Comparison of ENCODE assay signal across 9 mouse cellular contexts in the genomic region with DNA sequence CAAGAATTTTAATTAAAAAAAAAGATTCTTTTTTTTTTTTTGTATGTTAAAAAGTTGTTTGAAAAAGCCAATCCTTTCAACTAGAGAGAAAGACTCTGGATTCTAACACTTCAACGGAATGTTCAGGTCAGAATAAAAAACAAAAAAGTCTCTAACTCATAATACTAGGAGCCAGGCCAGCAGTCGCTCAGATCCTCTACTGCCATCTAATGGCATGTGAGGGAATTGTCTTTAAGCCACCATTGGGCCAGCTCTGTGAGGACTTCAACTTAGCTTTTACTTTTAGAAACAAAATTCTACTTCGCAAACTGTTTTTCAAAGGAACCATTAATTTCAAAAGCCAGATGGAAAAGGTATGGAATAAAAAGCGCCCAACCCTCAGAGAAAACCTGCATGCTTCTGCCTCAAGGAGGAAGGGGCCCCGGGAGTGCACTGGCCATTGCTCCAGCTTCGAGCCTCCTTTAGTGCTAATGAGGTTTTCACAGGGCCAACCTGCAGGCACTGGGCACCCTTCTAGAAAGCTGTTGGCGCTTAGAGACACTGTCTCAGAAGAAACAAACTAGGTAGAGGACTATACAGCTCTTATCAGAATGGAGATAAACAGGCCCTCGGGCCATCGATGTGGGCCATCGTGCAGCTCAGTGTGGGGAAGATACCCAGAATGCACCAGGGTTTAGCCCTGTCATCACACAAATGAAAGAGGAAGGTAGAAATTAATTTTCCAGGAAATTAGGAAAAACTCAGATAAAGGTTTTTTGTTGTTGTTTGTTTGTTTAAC. TPM values are rescaled to one million over a fixed set of nuclear protein-coding genes. Genes with fewer than 3 reads are reported as not detected.
DNase-seq lines count a peak whose midpoint lies in the region; ATAC-seq and TF ChIP-seq lines count a peak whose summit lies in the region.
"Had no signal": no experiment of that assay in that cellular context is flagged by ENCODE, and none has a peak within 500 bp of the region (broad histone marks: within the 10 kb centered on the region; RNA-seq: fewer than 3 reads in every experiment).

No protein-coding gene starts in this region.

- peak in 1 of 2 experiments; percentile 63 for DNase-seq in layer of hippocampus, adult 2 months (ENCODE audit: low spot score in 2 of 2)
- DNase-seq in layer of hippocampus, postnatal 36 days: no peak
- DNase-seq in G1E (ENCODE audit: low spot score) (peak; percentile 52), liver (peak; percentile 44)
- peak; percentile 75 for DNase-seq in c-Kit-positive CD71-positive TER-119-positive erythroid progenitor cells, embryonic 14.5 days (ENCODE audit: low spot score)
- DNase-seq in heart, adult 9 months (ENCODE audit: low spot score in 2 of 2): peak; percentile 15 to 39
- DNase-seq in left cerebral cortex, adult 11 months (ENCODE audit: low spot score): no peak

- H3K4me1 ChIP-seq in G1E (ENCODE audit: insufficient read depth, low read depth, low read length): no peaks in the 10 kb centered on the region

- no peak overlapping the region for H3K4me3 ChIP-seq in layer of hippocampus, adult 2 months
- H3K4me3 ChIP-seq in G1E (ENCODE audit: low read depth, low read length): no peak overlapping the region
- H3K4me3 ChIP-seq: megakaryocyte, embryonic 14.5 days had no signal

- peak; percentile 92 for TF ChIP-seq CTCF in layer of hippocampus, adult 2 months (conservative IDR thresholded peaks at IDR 0.05)
- TF ChIP-seq CTCF in G1E (IDR thresholded peaks at IDR 0.05; ENCODE audit: low read depth, low read length): peak; percentile 62

- peaks cover 68% of the 10 kb centered on the region for H3K36me3 ChIP-seq in G1E (replicated peaks)

- ATAC-seq in G1E (ENCODE audit: extremely low read depth, insufficient number of reproducible peaks, low FRiP score, poor library complexity, severe bottlenecking): peak; percentile 66
- peak; percentile 85 for ATAC-seq in neutrophil, adult 5-6 weeks (ENCODE audit: extremely low read depth, insufficient number of reproducible peaks, low FRiP score, poor library complexity, severe bottlenecking)

- H3K27ac ChIP-seq in layer of hippocampus, adult 2 months: no peak overlapping the region

- H3K9me3 ChIP-seq in G1E (replicated peaks): no peaks in the 10 kb centered on the region
- H3K9me3 ChIP-seq: megakaryocyte, embryonic 14.5 days had no signal

- H3K27me3 ChIP-seq in G1E (ENCODE audit: insufficient read depth, low read length): no peaks in the 10 kb centered on the region
- H3K27me3 ChIP-seq: megakaryocyte, embryonic 14.5 days had no signal

RNA-seq across cellular contexts. Expression of gene Cog3, which starts 6.9 kb away (rescaled TPM):
- 10 to 100 TPM; 22.1 to 25.9 TPM for total RNA-seq in layer of hippocampus, adult 2 months (2021)
- total RNA-seq in layer of hippocampus, postnatal 36 days (2021): 10 to 100 TPM; 25.4 to 27.8 TPM
- total RNA-seq in G1E (2014; fragmentation: Nextera tagmentation) (34.8 and 36.5 TPM in 2 replicates), G1E (2017) (34.1 and 34.8 TPM in 2 replicates)
- polyA plus RNA-seq in G1E (2012): 5.0 and 6.2 TPM in 2 replicates
- total RNA-seq in neutrophil, adult 5-6 weeks (2017): 41.1 and 41.4 TPM in 2 replicates

RNA-seq across cellular contexts. Expression of gene Slc25a30, which starts 25.6 kb away (rescaled TPM):
- total RNA-seq in layer of hippocampus, adult 2 months (2021): 10 to 100 TPM; 12.8 to 15.7 TPM
- 10 to 100 TPM; 13.4 to 14.0 TPM for total RNA-seq in layer of hippocampus, postnatal 36 days (2021)
- total RNA-seq in G1E (2014; fragmentation: Nextera tagmentation) (33.9 and 40.4 TPM in 2 replicates), G1E (2017) (20.3 and 20.5 TPM in 2 replicates)
- 44.3 and 54.7 TPM in 2 replicates for polyA plus RNA-seq in G1E (2012)
- 46.4 and 50.7 TPM in 2 replicates for total RNA-seq in neutrophil, adult 5-6 weeks (2017)

Comparison
In these comparisons a context has a peak if more than half of its experiments do, and no peak if none do; other contexts are left out.
1. DNase-seq: peak in G1E (single experiment), c-Kit-positive CD71-positive TER-119-positive erythroid progenitor cells, embryonic 14.5 days (single experiment), heart, adult 9 months (2 of 2) and liver (single experiment); none in layer of hippocampus, postnatal 36 days (0 of 2) and left cerebral cortex, adult 11 months (single experiment).